Mouse (Mus musculus) layer of hippocampus, postnatal 25 days (tissue): ENCODE data around the gene Sftpa1. TPM values are rescaled to one million over a fixed set of nuclear protein-coding genes. Genes with fewer than 3 reads are reported as not detected.
A peak's percentile ranks its signal among the peaks of the same experiment; 100 is the strongest.

Experiments
- DNase-seq, 2 experiments: peaks; one replicate each; pipeline ENCODE4 v3.0.0; 2022; ENCODE audit warnings: mixed read lengths in 2 of 2, low spot score in 1 of 2; ENCODE audit errors: extremely low spot score in 1 of 2
- total RNA-seq, 2 experiments: library from RNA; stranded (reverse); gene quantifications; 2 replicates each; pipeline ENCODE4 v1.2.3; 2021

The Sftpa1 gene
- total RNA-seq, 2 experiments from 2014 or later = not detected

GRCm38 (mm10) chr14:41151220-41151898, 19.8 kb downstream of the Sftpa1 start, which contains the start of gene Mbl1:
TSS of gene Mbl1 (plus strand) at chr14:41151458.
- DNase-seq = no peak

GRCm38 (mm10) chr14:41160076-41160475, 28.5 kb downstream of the Sftpa1 start:
- DNase-seq = no peak

GRCm38 (mm10) chr14:41160743-41161142, 29.2 kb downstream of the Sftpa1 start:
- no peak for DNase-seq

- DNase-seq = peak in 1 of 2 experiments; percentile 51
These were observed 31.1 kb downstream of the Sftpa1 start for GRCm38 (mm10) chr14:41162663-41163062.

GRCm38 (mm10) chr14:41167278-41167677, 35.7 kb downstream of the Sftpa1 start:
- DNase-seq = no peak

- no peak for DNase-seq
These were observed 37.0 kb downstream of the Sftpa1 start for GRCm38 (mm10) chr14:41168567-41168966.

- DNase-seq = no peak
These were observed 38.9 kb downstream of the Sftpa1 start for GRCm38 (mm10) chr14:41170514-41170913.

GRCm38 (mm10) chr14:41174802-41175201, 43.2 kb downstream of the Sftpa1 start:
- DNase-seq = no peak

- DNase-seq = no peak
These were observed 53.7 kb downstream of the Sftpa1 start, which contains the start of gene Sftpd for GRCm38 (mm10) chr14:41185059-41185821. TSS of gene Sftpd (minus strand) at chr14:41185149.

Other genes with a start within 250 kb of the Sftpa1 start
- gene Sh2d4b, start 238.5 kb upstream of the Sftpa1 start, total RNA-seq = 1 to 10 TPM; 1.7 to 1.8 TPM
- gene Tspan14, start 165.0 kb upstream of the Sftpa1 start, total RNA-seq = 10 to 100 TPM; 40.9 to 41.0 TPM
- gene Fam213a, start 118.0 kb upstream of the Sftpa1 start, total RNA-seq = 100 to 1,000 TPM; 160 to 181 TPM
- gene Dydc2, start 62.6 kb upstream of the Sftpa1 start, total RNA-seq = under 1 TPM; 0.79 to 0.94 TPM
- gene Dydc1, start 58.9 kb upstream of the Sftpa1 start, total RNA-seq = not detected
- not detected for gene Mat1a, start 26.7 kb upstream of the Sftpa1 start, total RNA-seq
- gene Mbl1, start 19.7 kb downstream of the Sftpa1 start, total RNA-seq = not detected
- not detected for gene Sftpd, start 53.4 kb downstream of the Sftpa1 start, total RNA-seq
- gene Gm2832, start 147.0 kb downstream of the Sftpa1 start, total RNA-seq = not detected
- not detected for gene Gm5798, start 216.8 kb downstream of the Sftpa1 start, total RNA-seq